Mouse (Mus musculus) frontal cortex, postnatal 14 days (tissue): ENCODE data around the gene Gm15085.
"Not testable (repeated sequence)": the region's sequence is repeated elsewhere in the genome, so short reads cannot be mapped to it uniquely, and the experiment has no call there.

Source experiments
- DNase-seq, 2 experiments: peaks; one replicate each; pipeline ENCODE4 v3.0.0; 2022; ENCODE audit warnings: low spot score in 2 of 2

The Gm15085 gene

GRCm38 (mm10) chrX:149447317-149447716 lies at the start of gene Gm15085:
Gene Gm15085 (plus strand): TSS chrX:149447617.
- not testable (repeated sequence) for DNase-seq
